Mouse (Mus musculus) thymus, adult 2 months (tissue): ENCODE results near the gene Trmt61a. TPM values are rescaled to one million over a fixed set of nuclear protein-coding genes. Genes with fewer than 3 reads are reported as not detected.
A peak's percentile ranks its signal among the peaks of the same experiment; 100 is the strongest.

Source experiments
- DNase-seq: peaks from one replicate; pipeline ENCODE4 v3.0.0; 2021
- H3K27ac ChIP-seq: fragments of 200-500 bp; 2 replicates; pipeline ENCODE4 v1.5.1; 2012; ENCODE audit warnings: low read length, control low read depth; ENCODE audit not compliant: control insufficient read depth, insufficient read depth
- H3K27me3 ChIP-seq: fragments of 200-500 bp; 2 replicates; pipeline ENCODE4 v1.6.1; 2012; ENCODE audit warnings: mild to moderate bottlenecking, low read length, moderate library complexity, mixed read lengths; ENCODE audit not compliant: control insufficient read depth, insufficient read depth
- H3K36me3 ChIP-seq: fragments of 200-500 bp; 2 replicates; pipeline ENCODE4 v1.6.1; 2012; ENCODE audit warnings: mild to moderate bottlenecking, low read length, moderate library complexity; ENCODE audit not compliant: control insufficient read depth, insufficient read depth
- H3K4me1 ChIP-seq: fragments of 200-500 bp; replicated peaks from 2 replicates; pipeline ENCODE4 v1.6.1; 2012; ENCODE audit warnings: low read length; ENCODE audit not compliant: control insufficient read depth, insufficient read depth
- H3K4me3 ChIP-seq: fragments of 200-500 bp; 2 replicates; pipeline ENCODE4 v1.5.1; 2012; ENCODE audit warnings: mild to moderate bottlenecking, low read length, control low read depth, moderate library complexity; ENCODE audit not compliant: control insufficient read depth, insufficient read depth
- CTCF ChIP-seq: fragments of 200-500 bp; IDR thresholded peaks from 2 replicates; pipeline ENCODE4 v1.5.1; 2012; ENCODE audit warnings: mild to moderate bottlenecking, control low read depth, low read length, moderate library complexity, borderline replicate concordance; ENCODE audit not compliant: control insufficient read depth, poor library complexity, insufficient read depth; ENCODE audit errors: extremely low read depth
- POLR2A ChIP-seq: fragments of 200-500 bp; IDR thresholded peaks from 2 replicates; pipeline ENCODE4 v1.6.1; 2012; ENCODE audit warnings: mild to moderate bottlenecking, low read length, control low read depth, moderate library complexity; ENCODE audit not compliant: control insufficient read depth, poor library complexity, insufficient read depth; ENCODE audit errors: extremely low read depth
- WGBS: fragments of 180-500 bp; shearing (Covaris S2); methylation state at CpG from one replicate; pipeline ENCODE4 v1.1.7; 2018; 5-methylcytosine and 5-hydroxymethylcytosine counted together
- polyA plus RNA-seq: library from polyadenylated mRNA; depleted of rRNA; stranded (reverse); fragments of >200 nt; gene quantifications from 2 replicates; pipeline ENCODE4 v1.2.3, GENCODE M21; 2012; rRNA removed

The Trmt61a gene
- polyA plus RNA-seq, 1 experiment, result 40.4 TPM

DNA sequence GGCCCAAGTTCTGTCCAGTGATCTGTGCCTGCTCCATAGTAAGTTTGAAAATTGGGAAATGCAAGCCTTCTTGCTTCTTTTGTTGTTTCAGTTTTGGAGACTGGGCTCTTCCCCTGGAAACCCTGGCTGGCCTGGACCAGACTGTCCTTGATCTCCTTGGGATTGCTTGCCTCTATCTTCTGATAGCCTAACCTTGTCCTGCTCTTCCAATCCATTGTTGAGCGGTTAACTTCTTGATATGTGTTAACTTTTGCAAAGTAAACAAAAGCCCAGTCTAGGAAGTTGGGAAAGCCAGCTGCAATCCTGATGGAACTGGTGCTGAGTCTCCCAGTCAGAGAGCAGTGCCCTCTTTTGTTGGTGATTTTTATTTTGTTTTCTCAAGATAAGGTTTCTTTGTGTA, 50.1 kb downstream of the Trmt61a start:
- no peak for DNase-seq
- H3K27me3 ChIP-seq, result no peaks in the 10 kb centered on the region
- H3K4me1 ChIP-seq, result peaks cover 8% of the 10 kb centered on the region; the same call in 1 of the 2 replicates
- 97% methylated on average over 1 of the region's 1 CpGs for WGBS
- TF ChIP-seq CTCF (no peak), POLR2A (no peak)
- no peak overlapping the region for H3K4me3 ChIP-seq
- 0 out of 2 replicates have a peak, but pooled peaks cover 3% of the 10 kb centered on the region for H3K36me3 ChIP-seq
- no peak overlapping the region for H3K27ac ChIP-seq

DNA sequence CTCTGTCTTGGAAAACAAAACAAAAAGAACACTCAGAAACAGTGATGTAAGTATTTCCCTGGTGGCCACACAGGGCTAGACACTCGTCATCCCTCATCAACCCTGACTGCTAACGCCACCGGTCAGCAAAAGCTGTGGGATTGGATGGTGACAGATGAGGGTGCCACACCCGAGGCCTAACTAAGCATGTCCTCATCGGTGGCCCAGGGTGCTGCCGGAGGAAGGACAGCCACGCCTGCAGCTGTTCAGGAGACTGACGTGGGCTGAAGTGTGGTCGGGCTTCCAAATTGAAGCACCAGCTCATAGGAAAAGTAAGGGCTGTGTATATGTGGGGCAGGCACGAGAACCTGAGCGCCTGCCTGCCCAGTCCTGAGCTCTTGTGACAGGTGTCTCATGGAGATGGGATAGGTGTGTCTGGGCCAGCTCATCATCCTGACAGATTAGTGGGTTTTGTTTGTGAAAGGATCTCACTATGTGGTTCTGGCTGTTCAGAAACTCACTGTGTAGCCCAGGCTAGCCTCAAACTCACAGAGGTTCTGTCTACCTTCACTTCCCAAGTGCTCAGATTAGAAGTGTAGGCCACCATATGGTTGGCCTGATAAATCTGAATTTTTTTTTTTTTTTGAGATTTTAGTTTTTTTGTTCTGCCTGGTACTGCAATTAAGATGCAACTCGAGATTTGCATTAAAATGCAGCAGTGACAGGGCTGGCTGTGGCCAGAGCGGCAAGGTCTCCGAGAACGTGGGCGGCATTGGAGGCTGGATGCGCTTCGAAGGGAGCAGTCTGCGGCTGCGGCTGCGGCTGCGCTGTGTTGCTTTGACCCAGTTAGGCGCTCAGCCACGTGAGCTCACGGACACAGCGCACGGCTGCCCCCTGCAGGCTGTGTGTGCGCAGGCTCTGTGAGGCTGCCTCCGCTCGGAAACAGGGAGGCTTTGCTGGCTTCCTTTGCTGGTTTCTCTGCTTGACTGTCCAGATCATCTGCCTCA, 54.2 kb downstream of the Trmt61a start:
- Histone ChIP-seq H3K4me1 (peaks cover 6% of the 10 kb centered on the region; the same call in 1 of the 2 replicates), H3K4me3 (no peak overlapping the region), H3K36me3 (no peaks in the 10 kb centered on the region), H3K27me3 (no peaks in the 10 kb centered on the region), H3K27ac (no peak overlapping the region)
- TF ChIP-seq POLR2A (0 out of 2 replicates have a peak, but pooled peaks have one; percentile 28), CTCF (peak; percentile 96)
- DNase-seq, result peak; percentile 85
- 35% methylated on average over 30 of the region's 30 CpGs for WGBS

DNA sequence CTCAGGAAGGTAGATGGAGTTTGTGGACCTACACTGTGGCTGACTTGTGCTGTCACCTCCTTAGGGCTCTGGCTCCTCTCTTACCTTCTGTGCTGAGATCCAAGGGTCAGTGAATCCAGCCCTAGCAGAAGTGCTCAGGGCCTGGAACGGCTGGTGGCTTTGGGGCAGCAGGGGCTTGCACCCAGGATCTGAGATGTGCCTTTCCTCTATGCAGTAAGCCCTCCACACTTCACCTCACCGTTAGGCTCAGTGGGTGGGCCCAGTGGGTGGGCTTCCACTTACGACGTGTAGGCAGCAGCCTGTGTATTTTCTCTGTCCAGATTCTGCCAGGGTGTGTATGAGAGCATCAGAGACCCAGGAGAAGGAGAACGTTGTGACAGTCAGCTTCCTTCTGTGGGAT, 55.0 kb downstream of the Trmt61a start:
- Histone ChIP-seq H3K36me3 (no peaks in the 10 kb centered on the region), H3K4me1 (peaks cover 6% of the 10 kb centered on the region; the same call in 1 of the 2 replicates), H3K27me3 (no peaks in the 10 kb centered on the region), H3K4me3 (no peak overlapping the region), H3K27ac (no peak overlapping the region)
- WGBS, result 86% methylated on average over 5 of the region's 5 CpGs
- no peak for DNase-seq
- TF ChIP-seq POLR2A (no peak), CTCF (no peak)

Other genes starting within 250 kb of the Trmt61a start
- gene Tnfaip2, start 235.6 kb upstream of the Trmt61a start, polyA plus RNA-seq, result 18.9 and 27.9 TPM in 2 replicates
- 1.4 and 1.8 TPM in 2 replicates for gene Gm266, start 192.3 kb upstream of the Trmt61a start, polyA plus RNA-seq
- 88.0 and 124 TPM in 2 replicates for gene Eif5, start 140.1 kb upstream of the Trmt61a start, polyA plus RNA-seq
- 45.9 and 47.7 TPM in 2 replicates for gene Mark3, start 103.6 kb upstream of the Trmt61a start, polyA plus RNA-seq
- gene Ckb, start 5.8 kb upstream of the Trmt61a start, polyA plus RNA-seq, result 107 and 119 TPM in 2 replicates
- gene Bag5, start 35.2 kb downstream of the Trmt61a start, polyA plus RNA-seq, result 12.8 and 16.6 TPM in 2 replicates
- gene Apopt1, start 35.2 kb downstream of the Trmt61a start, polyA plus RNA-seq, result 32.3 and 38.8 TPM in 2 replicates
- gene Klc1, start 80.7 kb downstream of the Trmt61a start, polyA plus RNA-seq, result 79.5 and 85.0 TPM in 2 replicates
- 22.1 and 29.0 TPM in 2 replicates for gene Xrcc3, start 135.8 kb downstream of the Trmt61a start, polyA plus RNA-seq
- gene Zfyve21, start 136.1 kb downstream of the Trmt61a start, polyA plus RNA-seq, result 36.6 and 46.4 TPM in 2 replicates
- gene Ppp1r13b, start 230.0 kb downstream of the Trmt61a start, polyA plus RNA-seq, result 28.1 and 30.1 TPM in 2 replicates